Mouse (Mus musculus): ENCODE measurements around the gene Ncaph2. TPM values are rescaled to one million over a fixed set of nuclear protein-coding genes. Genes with fewer than 3 reads are reported as not detected.

Gene Ncaph2
- polyA plus RNA-seq, 1 experiment: 142 TPM

DNA sequence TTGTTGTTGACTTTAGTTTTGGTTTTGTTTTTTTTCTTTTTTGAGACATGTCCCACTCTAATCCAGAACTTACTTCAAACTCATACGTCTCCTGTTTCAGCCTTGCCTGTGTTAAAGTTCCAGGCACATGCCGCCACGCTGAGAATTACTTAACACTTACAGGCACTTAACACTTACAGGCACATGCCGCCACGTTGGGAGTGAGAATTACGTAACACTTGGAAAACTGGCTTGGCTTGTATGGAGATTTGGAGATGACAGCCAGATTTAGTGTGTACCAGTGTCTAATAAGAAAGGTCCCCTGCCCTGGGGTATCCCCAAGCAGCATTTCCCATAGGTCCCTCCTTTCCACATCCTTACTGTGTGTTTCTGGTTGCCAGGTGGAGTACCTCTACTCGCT is 7.5 kb downstream of the Ncaph2 start:
- Histone ChIP-seq H3K27ac (ENCODE audit: insufficient read depth, low read depth, low read length) (no peak overlapping the region), H3K4me1 (ENCODE audit: control insufficient read depth, insufficient read depth, low read length) (peaks cover 16% of the 10 kb centered on the region), H3K4me3 (ENCODE audit: insufficient read depth, low read length) (no peak overlapping the region)
- no peak for TF ChIP-seq POLR2A (IDR thresholded peaks at IDR 0.05; ENCODE audit: borderline replicate concordance, low read depth, low read length)
- TF ChIP-seq CTCF (IDR thresholded peaks at IDR 0.05; ENCODE audit: low read depth, low read length): no peak

DNA sequence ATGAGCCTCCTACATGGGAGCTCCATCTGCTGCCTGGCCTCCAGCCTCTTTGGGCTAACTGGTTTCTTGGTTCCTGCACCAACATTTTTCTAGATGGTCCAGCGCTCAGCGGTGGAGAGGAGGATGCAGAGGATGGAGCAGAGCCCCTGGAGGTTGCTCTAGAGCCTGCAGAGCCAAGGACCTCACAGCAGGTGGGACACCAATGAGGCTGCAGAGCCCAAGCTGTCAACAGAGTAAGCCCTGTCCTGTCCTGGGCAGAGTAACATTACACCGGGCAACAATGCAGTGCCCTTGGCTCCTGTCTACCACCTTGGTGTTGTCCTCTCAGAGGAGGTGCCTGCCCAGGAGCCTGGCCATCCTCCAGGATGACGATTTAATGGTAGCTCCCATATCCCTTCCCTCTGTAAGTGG is 9.6 kb downstream of the Ncaph2 start:
- H3K4me3 ChIP-seq (ENCODE audit: insufficient read depth, low read length): no peak overlapping the region
- TF ChIP-seq POLR2A (IDR thresholded peaks at IDR 0.05; ENCODE audit: borderline replicate concordance, low read depth, low read length) (no peak), CTCF (IDR thresholded peaks at IDR 0.05; ENCODE audit: low read depth, low read length) (no peak)
- H3K27ac ChIP-seq (ENCODE audit: insufficient read depth, low read depth, low read length): no peak overlapping the region

DNA sequence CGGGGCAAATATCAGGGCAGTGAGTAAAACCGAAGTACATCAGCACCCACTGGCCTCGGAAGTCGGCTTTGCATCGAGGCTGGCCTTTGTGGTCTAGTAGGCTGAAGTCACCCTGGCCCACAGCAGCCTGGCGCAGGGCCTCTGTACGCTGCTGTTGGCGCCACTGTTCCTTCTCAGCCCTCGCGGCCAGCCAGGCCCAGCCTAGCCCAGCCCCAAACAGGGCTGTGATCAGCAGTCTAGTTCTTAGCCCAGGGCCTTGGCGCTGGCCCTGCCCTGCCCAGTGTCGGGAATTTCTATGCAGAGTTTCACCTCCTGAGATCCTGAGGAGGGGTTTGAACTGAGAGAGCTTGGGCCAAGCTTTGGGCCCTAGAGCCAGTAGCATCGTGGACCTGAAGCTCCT is 16.5 kb downstream of the Ncaph2 start:
- H3K4me1 ChIP-seq (ENCODE audit: control insufficient read depth, insufficient read depth, low read length): peaks cover 6% of the 10 kb centered on the region
- H3K4me3 ChIP-seq (ENCODE audit: insufficient read depth, low read length): no peak overlapping the region
- no peak for TF ChIP-seq CTCF (IDR thresholded peaks at IDR 0.05; ENCODE audit: low read depth, low read length)
- no peak for TF ChIP-seq POLR2A (IDR thresholded peaks at IDR 0.05; ENCODE audit: borderline replicate concordance, low read depth, low read length)
- no peak overlapping the region for H3K27ac ChIP-seq (ENCODE audit: insufficient read depth, low read depth, low read length)

More for the DNA sequence above, 9.6 kb downstream of the Ncaph2 start:
- peaks cover 3% of the 10 kb centered on the region for H3K4me1 ChIP-seq (ENCODE audit: control insufficient read depth, insufficient read depth, low read length)

DNA sequence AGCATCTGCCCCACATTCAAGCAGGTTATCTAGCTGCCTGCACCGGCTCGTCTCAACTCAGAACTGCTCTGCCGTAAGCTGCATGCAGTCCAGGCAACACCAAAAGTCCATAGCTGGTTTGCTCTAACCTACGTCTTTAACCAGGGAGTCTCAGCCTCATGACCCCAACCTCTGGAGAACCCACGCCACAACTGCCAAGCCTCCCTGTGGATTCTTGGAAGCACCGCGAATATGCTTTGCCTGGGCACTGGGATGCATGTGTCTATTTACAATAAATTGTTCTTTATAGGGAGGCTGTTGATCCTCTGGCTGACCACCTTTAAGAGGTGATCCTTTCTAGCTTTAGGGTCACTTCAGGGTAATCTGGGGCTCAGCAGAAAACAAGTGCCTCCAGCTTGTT is 17.0 kb downstream of the Ncaph2 start:
- Histone ChIP-seq H3K4me3 (ENCODE audit: insufficient read depth, low read length) (peak overlapping the region; percentile 74), H3K4me1 (ENCODE audit: control insufficient read depth, insufficient read depth, low read length) (peaks cover 6% of the 10 kb centered on the region), H3K27ac (ENCODE audit: insufficient read depth, low read depth, low read length) (no peak overlapping the region)
- TF ChIP-seq CTCF (IDR thresholded peaks at IDR 0.05; ENCODE audit: low read depth, low read length): no peak
- TF ChIP-seq POLR2A (IDR thresholded peaks at IDR 0.05; ENCODE audit: borderline replicate concordance, low read depth, low read length): no peak

DNA sequence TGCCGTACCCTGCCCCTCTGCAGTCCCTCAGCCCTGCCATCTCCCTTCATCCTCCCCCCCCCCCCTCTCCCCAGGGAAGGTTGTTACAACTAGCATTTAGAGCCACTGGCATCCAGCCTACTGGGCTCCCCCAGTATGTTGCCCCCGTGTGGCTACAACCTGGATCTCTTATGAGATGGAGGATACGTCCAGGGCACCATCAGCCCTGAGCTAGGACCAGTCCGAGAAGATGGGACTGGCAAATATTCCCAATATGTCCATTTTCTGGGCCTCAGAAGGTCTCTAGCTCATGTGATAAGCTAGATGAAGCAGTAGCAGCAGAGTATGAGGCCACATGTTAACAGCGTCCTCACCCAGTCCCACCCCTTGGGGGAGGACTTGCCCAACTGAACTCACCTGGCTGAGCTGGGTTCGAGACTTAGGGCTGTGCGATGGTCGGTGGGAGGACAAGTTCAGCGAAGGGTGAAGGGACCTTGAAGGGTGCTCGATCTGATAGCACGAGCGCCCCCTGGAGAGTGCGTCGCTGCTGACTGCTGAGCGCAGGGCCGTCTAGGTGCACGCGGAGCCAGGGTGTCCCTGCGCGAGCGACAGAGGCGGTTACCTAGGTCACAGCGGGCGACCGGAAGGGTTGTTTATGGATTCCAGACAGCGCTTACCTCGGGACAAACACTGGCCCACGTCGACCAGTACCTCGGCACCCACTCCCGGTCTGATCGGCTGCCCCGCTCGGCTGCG is 17.7 kb downstream of the Ncaph2 start:
- TF ChIP-seq CTCF (IDR thresholded peaks at IDR 0.05; ENCODE audit: low read depth, low read length): peak; percentile 47
- no peak for TF ChIP-seq POLR2A (IDR thresholded peaks at IDR 0.05; ENCODE audit: borderline replicate concordance, low read depth, low read length)
- peak overlapping the region; percentile 84 for H3K27ac ChIP-seq (ENCODE audit: insufficient read depth, low read depth, low read length)
- peaks cover 6% of the 10 kb centered on the region for H3K4me1 ChIP-seq (ENCODE audit: control insufficient read depth, insufficient read depth, low read length)
- peak overlapping the region; percentile 74 for H3K4me3 ChIP-seq (ENCODE audit: insufficient read depth, low read length)

DNA sequence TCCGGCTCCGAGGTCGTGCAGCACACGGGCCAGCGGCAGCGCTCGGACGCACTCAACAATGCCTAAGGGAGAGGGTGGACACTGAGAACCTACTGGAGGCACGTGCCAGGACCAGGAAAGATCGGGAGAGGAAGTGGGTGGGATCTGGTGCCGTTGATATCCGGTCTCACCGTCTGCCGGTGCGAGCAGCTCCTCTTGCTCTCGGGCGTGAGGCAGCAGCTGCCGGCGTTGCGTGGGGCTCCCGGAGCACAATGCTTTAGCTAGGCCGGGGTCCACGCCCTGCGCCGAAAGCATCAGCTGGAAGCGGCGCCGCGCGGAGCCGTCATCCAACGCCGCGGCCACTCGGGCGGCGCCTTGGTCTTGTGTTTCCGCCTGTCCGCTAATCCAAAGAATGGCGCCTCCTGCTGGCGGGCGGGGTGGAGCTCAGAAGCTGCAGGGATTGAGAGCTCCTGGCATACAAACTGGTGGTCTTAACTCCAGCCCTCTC is 18.3 kb downstream of the Ncaph2 start, which contains the start of gene Sco2:
Sco2 (minus strand) TSS at position 85 of the 487 bp plus-strand sequence.
- H3K4me1 ChIP-seq (ENCODE audit: control insufficient read depth, insufficient read depth, low read length): peaks cover 6% of the 10 kb centered on the region
- H3K27ac ChIP-seq (ENCODE audit: insufficient read depth, low read depth, low read length): peak within 1 kb of the TSS; percentile 84
- no peak for TF ChIP-seq POLR2A (IDR thresholded peaks at IDR 0.05; ENCODE audit: borderline replicate concordance, low read depth, low read length)
- peak; percentile 81 for TF ChIP-seq CTCF (IDR thresholded peaks at IDR 0.05; ENCODE audit: low read depth, low read length)
- peak within 1 kb of the TSS; percentile 74 for H3K4me3 ChIP-seq (ENCODE audit: insufficient read depth, low read length)

DNA sequence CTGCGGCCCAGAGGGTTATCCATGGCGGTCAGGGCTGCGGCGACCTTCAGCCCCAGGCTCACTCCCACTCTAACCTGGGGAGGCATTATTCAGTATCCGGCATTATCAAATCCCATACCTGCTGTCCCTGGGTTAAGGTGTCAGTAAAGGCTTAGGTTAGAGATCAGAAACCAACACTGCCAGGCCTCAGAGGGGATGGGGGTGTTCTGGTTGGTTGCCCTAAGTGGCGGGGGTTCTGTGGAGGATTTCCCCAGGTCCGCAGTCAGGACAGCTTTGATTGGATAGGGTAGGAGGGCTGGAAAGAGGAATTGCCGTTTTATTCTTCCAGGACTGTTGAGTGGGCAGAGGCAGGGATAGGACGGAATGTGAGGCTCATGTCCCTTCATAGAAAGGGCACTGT is 18.8 kb downstream of the Ncaph2 start:
- H3K4me3 ChIP-seq (ENCODE audit: insufficient read depth, low read length): peak overlapping the region; percentile 74
- peaks cover 6% of the 10 kb centered on the region for H3K4me1 ChIP-seq (ENCODE audit: control insufficient read depth, insufficient read depth, low read length)
- H3K27ac ChIP-seq (ENCODE audit: insufficient read depth, low read depth, low read length): no peak overlapping the region
- TF ChIP-seq CTCF (IDR thresholded peaks at IDR 0.05; ENCODE audit: low read depth, low read length) (no peak), POLR2A (IDR thresholded peaks at IDR 0.05; ENCODE audit: borderline replicate concordance, low read depth, low read length) (no peak)

DNA sequence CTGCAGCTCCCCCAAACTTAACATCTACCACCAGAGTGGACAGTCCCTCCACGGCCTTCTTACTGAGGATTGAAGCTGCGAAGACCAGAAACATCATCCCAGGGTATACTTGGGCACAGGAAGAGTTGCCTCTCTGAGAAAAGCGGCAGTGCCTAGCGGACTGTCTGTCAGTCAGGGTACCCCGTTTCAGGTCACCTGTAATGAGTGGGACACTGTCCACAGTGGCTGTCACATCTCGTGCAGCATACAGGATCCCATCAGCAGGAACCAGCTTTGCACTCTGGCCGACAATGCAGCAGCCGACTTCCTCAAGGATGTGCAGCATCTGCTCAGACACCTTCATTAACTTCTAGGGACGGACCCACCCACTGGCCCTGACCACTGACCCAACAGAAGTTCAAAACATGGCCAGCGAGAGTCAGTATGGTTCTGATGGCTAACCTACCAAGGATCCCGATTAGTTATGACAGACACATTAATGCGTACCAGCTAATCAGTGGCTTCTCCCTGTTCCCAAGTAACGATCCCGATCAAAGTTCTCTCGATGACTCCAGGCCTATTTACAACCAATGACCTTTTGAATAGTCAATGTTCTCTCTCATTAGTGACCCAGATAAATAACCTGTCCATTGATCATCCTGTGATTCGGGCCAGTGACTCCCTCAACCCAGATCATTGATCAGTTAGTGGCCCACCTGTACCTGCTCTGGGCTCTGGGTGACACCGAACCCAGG is 19.4 kb downstream of the Ncaph2 start:
- Histone ChIP-seq H3K4me1 (ENCODE audit: control insufficient read depth, insufficient read depth, low read length) (peaks cover 6% of the 10 kb centered on the region), H3K27ac (ENCODE audit: insufficient read depth, low read depth, low read length) (no peak overlapping the region), H3K4me3 (ENCODE audit: insufficient read depth, low read length) (no peak overlapping the region)
- no peak for TF ChIP-seq POLR2A (IDR thresholded peaks at IDR 0.05; ENCODE audit: borderline replicate concordance, low read depth, low read length)
- no peak for TF ChIP-seq CTCF (IDR thresholded peaks at IDR 0.05; ENCODE audit: low read depth, low read length)

DNA sequence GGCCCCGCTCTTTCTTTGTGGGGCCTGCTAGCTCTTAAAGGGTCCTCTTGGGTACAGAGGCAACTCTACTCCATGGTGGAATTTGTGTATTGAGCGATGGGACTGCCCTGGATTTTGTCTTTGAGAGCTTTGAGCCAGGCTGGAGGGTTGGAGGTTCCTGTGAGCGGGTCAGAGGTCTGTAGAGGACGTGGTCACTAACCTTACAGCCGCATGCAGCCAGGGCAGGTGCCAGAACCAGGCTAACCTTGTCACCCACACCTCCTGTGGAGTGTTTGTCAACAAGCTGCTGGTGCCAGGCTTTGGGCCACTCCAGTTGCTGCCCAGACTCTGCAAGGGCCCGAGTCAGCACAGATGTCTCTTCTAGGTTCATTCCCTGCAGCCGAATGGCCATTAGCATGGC is 20.5 kb downstream of the Ncaph2 start:
- Histone ChIP-seq H3K27ac (ENCODE audit: insufficient read depth, low read depth, low read length) (no peak overlapping the region), H3K4me1 (ENCODE audit: control insufficient read depth, insufficient read depth, low read length) (peaks cover 6% of the 10 kb centered on the region), H3K4me3 (ENCODE audit: insufficient read depth, low read length) (no peak overlapping the region)
- no peak for TF ChIP-seq POLR2A (IDR thresholded peaks at IDR 0.05; ENCODE audit: borderline replicate concordance, low read depth, low read length)
- TF ChIP-seq CTCF (IDR thresholded peaks at IDR 0.05; ENCODE audit: low read depth, low read length): no peak

DNA sequence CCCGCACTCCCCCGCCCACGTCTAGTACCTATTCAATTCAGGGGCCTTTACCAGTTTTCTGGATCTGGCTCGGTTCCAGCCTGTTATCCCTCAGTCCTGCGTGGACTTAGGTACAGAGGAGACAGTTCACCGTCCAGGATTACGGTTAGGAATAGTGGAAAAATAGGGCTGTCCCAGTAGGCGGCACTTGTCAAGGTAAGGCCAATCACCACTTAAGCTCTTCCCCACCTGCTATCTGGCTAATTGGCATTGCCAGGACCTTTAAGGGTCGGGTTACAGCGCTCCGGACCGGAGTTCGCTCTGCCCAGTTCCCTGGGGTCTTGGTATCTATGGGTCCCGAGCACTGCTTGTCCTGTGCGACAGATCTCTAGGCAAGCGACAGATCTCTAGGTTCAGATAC is 21.4 kb downstream of the Ncaph2 start, which contains the start of gene Tymp:
Tymp (minus strand) TSS at position 83 of the 400 bp plus-strand sequence.
- no peak within 1 kb of the TSS for H3K27ac ChIP-seq (ENCODE audit: insufficient read depth, low read depth, low read length)
- no peak within 1 kb of the TSS for H3K4me3 ChIP-seq (ENCODE audit: insufficient read depth, low read length)
- no peak for TF ChIP-seq CTCF (IDR thresholded peaks at IDR 0.05; ENCODE audit: low read depth, low read length)
- TF ChIP-seq POLR2A (IDR thresholded peaks at IDR 0.05; ENCODE audit: borderline replicate concordance, low read depth, low read length): no peak
- peaks cover 6% of the 10 kb centered on the region for H3K4me1 ChIP-seq (ENCODE audit: control insufficient read depth, insufficient read depth, low read length)

Data from bone marrow macrophage, adult 2 months (primary cell).